Mouse (Mus musculus): ENCODE measurements around the gene Zfp54. TPM values are rescaled to one million over a fixed set of nuclear protein-coding genes. Genes with fewer than 3 reads are reported as not detected.
A peak's percentile ranks its signal among the peaks of the same experiment; 100 is the strongest.
"Not testable (repeated sequence)": the region's sequence is repeated elsewhere in the genome, so short reads cannot be mapped to it uniquely, and the experiment has no call there.

The Zfp54 gene
- polyA plus RNA-seq, 1 experiment from 2014 or later, result 3.2 TPM

DNA sequence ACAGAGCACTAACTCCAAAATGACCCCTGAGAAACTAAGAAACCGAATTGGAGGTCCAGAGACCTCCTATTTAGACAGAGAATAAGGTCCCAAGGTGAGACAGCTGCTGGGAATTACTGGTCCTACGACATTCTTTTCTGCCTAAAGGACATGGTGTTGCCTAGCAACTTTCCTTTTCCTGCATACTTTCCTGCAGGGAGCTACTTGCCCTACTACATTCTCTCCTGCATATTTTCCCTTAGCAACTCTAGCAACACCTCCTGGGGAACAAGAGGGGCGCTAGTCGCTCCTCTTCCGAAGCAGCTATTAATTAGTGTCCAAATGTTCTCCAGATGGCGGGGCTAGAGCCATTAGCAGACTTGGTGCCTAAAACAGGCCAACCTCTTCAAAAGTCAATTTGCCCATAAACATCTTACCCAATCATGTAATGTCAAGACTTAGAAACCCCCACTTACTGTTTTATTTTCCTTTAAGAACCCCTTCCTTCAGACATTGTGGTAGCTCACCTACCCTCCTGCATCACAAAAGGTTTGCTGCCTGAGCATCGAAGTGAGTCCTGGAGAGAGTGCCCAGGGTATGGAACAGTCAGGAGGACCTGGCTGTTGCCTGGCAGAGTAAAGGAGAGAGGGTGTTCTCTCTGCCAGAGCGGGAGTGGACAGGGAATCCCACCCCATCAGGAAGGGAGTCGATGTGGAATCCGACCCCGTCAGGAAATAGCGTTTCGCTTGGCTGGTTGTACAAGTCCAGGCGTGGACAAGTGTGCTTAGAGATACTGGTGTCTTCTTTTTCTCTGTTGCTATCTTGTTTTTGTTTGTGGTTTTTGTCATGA lies 50.5 kb downstream of the Zfp54 start:
- WGBS, result 30% methylated on average over 14 of the region's 14 CpGs
- peaks cover 14% of the 10 kb centered on the region for H3K4me1 ChIP-seq
- H3K36me3 ChIP-seq (replicated peaks), result no peaks in the 10 kb centered on the region
- DNase-seq (ENCODE audit: low spot score), result peak; percentile 50
- H3K4me3 ChIP-seq, result peak overlapping the region; percentile 23
- H3K27me3 ChIP-seq (replicated peaks; ENCODE audit: low read depth, poor library complexity, severe bottlenecking), result no peaks in the 10 kb centered on the region
- no peaks in the 10 kb centered on the region for H3K9me3 ChIP-seq
- H3K27ac ChIP-seq (replicated peaks), result peak overlapping the region; percentile 74

DNA sequence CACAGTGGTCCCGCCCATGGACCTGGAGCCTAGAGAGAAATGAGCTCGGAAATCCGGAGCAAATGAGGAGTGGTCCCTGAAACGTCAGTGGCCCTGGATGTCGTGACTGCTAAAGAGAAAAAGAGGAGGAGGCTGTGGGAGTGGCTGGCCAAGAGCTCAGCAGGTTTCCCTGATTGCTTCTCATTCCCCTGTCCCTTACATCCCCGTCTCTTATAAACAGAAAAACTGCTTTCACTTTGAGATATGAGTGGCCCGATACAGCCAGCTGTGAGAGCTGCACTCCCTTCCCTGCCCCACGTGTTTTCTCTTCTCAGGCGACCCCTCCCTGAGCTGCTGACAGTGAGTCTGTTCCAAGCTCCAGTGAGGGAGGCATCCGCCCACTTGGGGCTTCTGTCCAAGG lies 51.7 kb downstream of the Zfp54 start:
- H3K4me1 ChIP-seq, result peaks cover 14% of the 10 kb centered on the region
- not testable (repeated sequence) for H3K27ac ChIP-seq (replicated peaks); H3K27me3 ChIP-seq (replicated peaks; ENCODE audit: low read depth, poor library complexity, severe bottlenecking); H3K36me3 ChIP-seq (replicated peaks); H3K4me3 ChIP-seq; DNase-seq (ENCODE audit: low spot score); H3K9me3 ChIP-seq
- 22% methylated on average over 10 of the region's 10 CpGs for WGBS

DNA sequence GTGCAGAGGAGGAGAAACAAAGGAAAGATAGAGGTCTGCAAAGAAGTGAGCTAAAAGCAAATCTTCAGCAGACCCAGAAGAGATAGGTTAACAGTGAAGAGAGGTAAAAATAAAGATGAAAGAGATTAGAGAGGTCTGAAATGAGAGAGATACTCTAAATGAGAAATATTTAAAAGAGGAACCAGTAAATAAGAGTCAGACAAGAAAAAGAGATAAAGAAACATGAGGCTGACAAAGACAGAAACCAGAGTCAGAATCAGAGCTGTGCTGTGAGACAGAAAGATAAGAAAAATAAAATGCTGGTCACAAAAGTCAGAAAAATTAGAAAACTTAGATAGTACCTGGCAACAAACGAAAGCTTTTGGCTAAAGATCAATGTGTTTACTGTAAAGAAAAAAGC lies 52.3 kb downstream of the Zfp54 start:
- H3K36me3 ChIP-seq (replicated peaks); H3K27ac ChIP-seq (replicated peaks); H3K4me3 ChIP-seq; H3K27me3 ChIP-seq (replicated peaks; ENCODE audit: low read depth, poor library complexity, severe bottlenecking); DNase-seq (ENCODE audit: low spot score); H3K9me3 ChIP-seq: not testable (repeated sequence)
- H3K4me1 ChIP-seq, result peaks cover 14% of the 10 kb centered on the region
- 89% methylated on average over 1 of the region's 1 CpGs for WGBS

GRCm38 (mm10) chr17:21476351-21476750 lies 53.3 kb downstream of the Zfp54 start:
- H3K9me3 ChIP-seq; DNase-seq (ENCODE audit: low spot score); H3K36me3 ChIP-seq (replicated peaks); H3K27me3 ChIP-seq (replicated peaks; ENCODE audit: low read depth, poor library complexity, severe bottlenecking); H3K27ac ChIP-seq (replicated peaks); H3K4me3 ChIP-seq: not testable (repeated sequence)
- peaks cover 14% of the 10 kb centered on the region for H3K4me1 ChIP-seq
- WGBS, result 89% methylated on average over 5 of the region's 9 CpGs

DNA sequence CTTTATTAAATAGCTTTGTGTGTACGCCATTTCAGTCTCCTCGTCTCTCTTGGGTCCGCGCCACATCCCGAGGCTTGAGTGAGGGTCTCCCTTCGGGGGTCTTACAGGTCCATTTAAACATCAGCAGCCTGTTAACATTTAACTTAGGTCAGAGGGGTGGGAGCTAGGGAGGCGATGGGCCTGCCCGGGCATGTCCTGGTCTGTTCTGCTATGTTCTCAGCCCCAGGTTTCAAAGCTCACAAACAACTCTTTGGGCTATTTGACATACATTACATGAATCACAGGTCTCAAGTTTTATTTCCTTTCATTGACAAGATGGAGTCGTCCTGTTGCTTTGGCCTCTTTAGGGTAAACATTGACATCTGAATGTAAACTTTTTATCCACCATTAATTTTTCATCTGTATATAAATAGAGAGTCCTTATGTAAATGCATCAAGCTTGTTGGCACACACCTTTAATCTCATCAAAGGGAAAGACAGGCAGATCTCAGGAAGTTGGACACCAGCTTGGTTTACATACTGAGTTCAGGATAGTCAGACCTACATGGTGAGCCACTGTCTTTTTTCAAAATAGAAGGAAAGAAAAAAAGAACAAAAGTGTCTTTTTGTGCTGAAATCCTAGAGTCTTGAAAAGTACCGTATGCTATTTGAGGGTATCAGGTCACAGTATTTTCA lies 55.2 kb downstream of the Zfp54 start:
- not testable (repeated sequence) for H3K9me3 ChIP-seq; DNase-seq (ENCODE audit: low spot score); H3K36me3 ChIP-seq (replicated peaks); H3K4me3 ChIP-seq; H3K27me3 ChIP-seq (replicated peaks; ENCODE audit: low read depth, poor library complexity, severe bottlenecking); H3K4me1 ChIP-seq; H3K27ac ChIP-seq (replicated peaks)
- 89% methylated on average over 10 of the region's 10 CpGs for WGBS

Other genes with a start within 250 kb of the Zfp54 start
- gene Vmn1r234, start 197.1 kb upstream of the Zfp54 start, polyA plus RNA-seq (2016; fragmentation: Nextera tagmentation; extraction: Ambion mirVana), result not detected in 2 replicates
- gene Vmn1r235, start 166.8 kb upstream of the Zfp54 start, polyA plus RNA-seq (2016; fragmentation: Nextera tagmentation; extraction: Ambion mirVana), result not detected in 2 replicates
- gene Vmn1r236, start 140.3 kb upstream of the Zfp54 start, polyA plus RNA-seq (2016; fragmentation: Nextera tagmentation; extraction: Ambion mirVana), result not detected in 2 replicates
- gene Vmn1r237, start 111.4 kb upstream of the Zfp54 start, polyA plus RNA-seq (2016; fragmentation: Nextera tagmentation; extraction: Ambion mirVana), result not detected in 2 replicates
- gene Zfp677, start 39.5 kb upstream of the Zfp54 start, polyA plus RNA-seq (2016; fragmentation: Nextera tagmentation; extraction: Ambion mirVana), result 1.9 and 2.9 TPM in 2 replicates
- 15.6 and 15.7 TPM in 2 replicates for gene Zfp51, start 27.1 kb downstream of the Zfp54 start, polyA plus RNA-seq (2016; fragmentation: Nextera tagmentation; extraction: Ambion mirVana)
- 8.6 and 9.5 TPM in 2 replicates for gene Zfp53, start 65.8 kb downstream of the Zfp54 start, polyA plus RNA-seq (2016; fragmentation: Nextera tagmentation; extraction: Ambion mirVana)
- 2.8 and 3.0 TPM in 2 replicates for gene Zfp52, start 112.3 kb downstream of the Zfp54 start, polyA plus RNA-seq (2016; fragmentation: Nextera tagmentation; extraction: Ambion mirVana)
- gene Zfp948, start 143.8 kb downstream of the Zfp54 start, polyA plus RNA-seq (2016; fragmentation: Nextera tagmentation; extraction: Ambion mirVana), result 14.6 and 14.9 TPM in 2 replicates
- gene Zfp983, start 227.4 kb downstream of the Zfp54 start, polyA plus RNA-seq (2016; fragmentation: Nextera tagmentation; extraction: Ambion mirVana), result 4.2 and 4.3 TPM in 2 replicates